Mouse (Mus musculus) liver, embryonic 11.5 days (tissue): ENCODE results near the gene Cuedc2. TPM values are rescaled to one million over a fixed set of nuclear protein-coding genes. Genes with fewer than 3 reads are reported as not detected.

ENCODE experiments used
- ATAC-seq: fragments of 200-750 bp; cut with Nextera tagmentation; replicated peaks from 2 replicates; pipeline ENCODE4 v1.8.0; 2017; ENCODE audit warnings: moderate number of reproducible peaks, mild to moderate bottlenecking, moderate TSS enrichment, moderate library complexity; ENCODE audit not compliant: low FRiP score
- DNase-seq: peaks from one replicate; pipeline ENCODE4 v3.0.0-alpha.2; 2017; ENCODE audit warnings: low spot score
- H3K27ac ChIP-seq: fragments of 300-500 bp; sonication (generic); 2 replicates; pipeline ENCODE4 v1.5.1; 2014; ENCODE audit warnings: mild to moderate bottlenecking, low read depth, low read length, control low read depth
- H3K27me3 ChIP-seq: fragments of 300-500 bp; sonication (generic); replicated peaks from 2 replicates; pipeline ENCODE4 v1.6.1; 2014; ENCODE audit warnings: low read length, mixed read lengths; ENCODE audit not compliant: control insufficient read depth, insufficient read depth
- H3K36me3 ChIP-seq: fragments of 300-500 bp; sonication (generic); 2 replicates; pipeline ENCODE4 v1.6.1; 2014; ENCODE audit warnings: mild to moderate bottlenecking, low read length, moderate library complexity, mixed read lengths; ENCODE audit not compliant: control insufficient read depth, insufficient read depth
- H3K4me1 ChIP-seq: fragments of 300-500 bp; sonication (generic); replicated peaks from 2 replicates; pipeline ENCODE4 v1.6.1; 2014; ENCODE audit warnings: low read length, mixed read lengths; ENCODE audit not compliant: control insufficient read depth, insufficient read depth
- H3K4me2 ChIP-seq: fragments of 300-500 bp; sonication (generic); 2 replicates; pipeline ENCODE4 v1.6.1; 2014; ENCODE audit warnings: mild to moderate bottlenecking, control low read depth, moderate library complexity
- H3K4me3 ChIP-seq: fragments of 300-500 bp; sonication (generic); 2 replicates; pipeline ENCODE4 v1.5.1; 2014; ENCODE audit warnings: low read depth, low read length, control low read depth
- H3K9ac ChIP-seq: fragments of 300-500 bp; sonication (generic); 2 replicates; pipeline ENCODE4 v1.6.1; 2014; ENCODE audit warnings: low read depth, low read length, control low read depth
- H3K9me3 ChIP-seq: fragments of 300-500 bp; sonication (generic); 2 replicates; pipeline ENCODE4 v1.6.1; 2016; ENCODE audit warnings: low read length, inconsistent platforms, mixed read lengths; ENCODE audit not compliant: control insufficient read depth
- WGBS: fragments of 180-500 bp; shearing (Covaris S2); extraction: QIAGEN DNeasy Blood & Tissue Kit; methylation state at CpG from one replicate; pipeline ENCODE4 v1.1.7; 2014; 5-methylcytosine and 5-hydroxymethylcytosine counted together
- polyA plus RNA-seq: library from polyadenylated mRNA; unstranded; fragments of >200 nt; fragmentation: Nextera tagmentation; extraction: Ambion mirVana; gene quantifications from 2 replicates; pipeline ENCODE4 v1.2.1, GENCODE M21; 2014

Cuedc2 gene
- polyA plus RNA-seq, 1 experiment from 2014 or later: 151 TPM

DNA sequence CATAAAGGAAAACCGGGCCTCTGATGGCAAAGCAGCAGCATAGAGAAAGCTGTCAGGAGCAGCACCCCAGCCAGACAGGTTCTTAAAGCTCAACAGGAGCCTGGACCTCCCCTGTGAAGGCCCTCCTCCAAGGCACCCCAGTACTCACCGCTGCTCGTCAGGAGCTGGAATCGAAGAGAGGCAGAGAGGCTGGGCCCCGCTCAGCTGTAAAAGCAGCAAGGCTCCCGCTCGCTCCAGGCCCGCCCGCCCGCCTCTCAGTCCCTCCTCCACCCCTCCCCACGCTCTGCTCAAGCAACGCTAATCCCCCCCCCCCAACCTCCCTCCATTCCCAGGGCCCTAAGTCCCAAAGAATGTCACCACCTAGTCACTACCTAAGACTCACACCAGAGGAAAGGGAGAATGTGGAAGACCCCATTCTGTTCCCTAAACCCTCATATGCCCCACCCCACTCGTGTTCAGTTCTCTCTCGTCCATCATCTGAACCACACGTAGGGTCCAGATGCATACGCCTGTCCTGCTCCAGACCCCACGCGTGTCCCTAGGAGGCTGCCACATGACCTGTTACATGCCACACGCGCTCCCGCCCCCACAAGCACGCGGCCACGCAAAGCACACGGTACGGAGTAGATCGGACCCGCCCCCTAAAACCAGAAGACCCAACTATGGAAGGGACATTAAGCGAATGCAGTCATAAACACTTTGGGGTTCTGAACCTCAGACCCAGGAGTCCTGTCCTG lies 12.3 kb downstream of the Cuedc2 start:
- Histone ChIP-seq H3K27me3 (peaks cover 69% of the 10 kb centered on the region), H3K27ac (no peak overlapping the region), H3K4me3 (no peak overlapping the region; the same call in 1 of the 2 replicates), H3K4me1 (peaks cover 26% of the 10 kb centered on the region), H3K9me3 (no peaks in the 10 kb centered on the region), H3K9ac (no peak overlapping the region), H3K36me3 (peaks cover 4% of the 10 kb centered on the region; the same call in 1 of the 2 replicates), H3K4me2 (peak overlapping the region; percentile 100)
- no peak for DNase-seq
- ATAC-seq: no peak
- 10% methylated on average over 29 of the region's 29 CpGs for WGBS

DNA sequence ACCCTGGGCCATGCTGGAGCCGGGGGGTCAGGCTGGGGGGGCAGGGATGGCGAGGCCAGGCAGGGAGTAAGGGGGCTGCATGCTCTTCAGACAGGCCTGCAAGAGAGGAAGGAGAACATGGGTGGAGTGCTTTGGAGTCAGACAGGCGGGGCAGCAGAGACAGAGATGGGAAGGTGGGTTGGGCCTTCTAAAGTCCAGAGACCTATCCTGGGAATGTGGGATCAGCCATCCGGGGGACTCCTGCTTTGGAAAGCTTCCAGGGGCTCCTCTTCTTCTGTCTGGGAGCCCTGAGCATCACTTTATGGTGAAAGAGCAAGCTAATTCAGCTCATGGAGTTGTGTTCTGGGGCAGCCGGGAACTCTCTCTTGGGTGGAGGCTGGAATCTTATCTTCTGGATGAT lies 13.6 kb downstream of the Cuedc2 start:
- H3K27me3 ChIP-seq: peaks cover 81% of the 10 kb centered on the region
- H3K9me3 ChIP-seq: no peaks in the 10 kb centered on the region
- H3K9ac ChIP-seq: no peak overlapping the region
- peaks cover 26% of the 10 kb centered on the region for H3K4me1 ChIP-seq
- ATAC-seq (no peak), DNase-seq (no peak)
- WGBS: 61% methylated on average over 5 of the region's 5 CpGs
- no peaks in the 10 kb centered on the region for H3K36me3 ChIP-seq
- no peak overlapping the region for H3K27ac ChIP-seq
- H3K4me3 ChIP-seq: no peak overlapping the region
- no peak overlapping the region for H3K4me2 ChIP-seq

DNA sequence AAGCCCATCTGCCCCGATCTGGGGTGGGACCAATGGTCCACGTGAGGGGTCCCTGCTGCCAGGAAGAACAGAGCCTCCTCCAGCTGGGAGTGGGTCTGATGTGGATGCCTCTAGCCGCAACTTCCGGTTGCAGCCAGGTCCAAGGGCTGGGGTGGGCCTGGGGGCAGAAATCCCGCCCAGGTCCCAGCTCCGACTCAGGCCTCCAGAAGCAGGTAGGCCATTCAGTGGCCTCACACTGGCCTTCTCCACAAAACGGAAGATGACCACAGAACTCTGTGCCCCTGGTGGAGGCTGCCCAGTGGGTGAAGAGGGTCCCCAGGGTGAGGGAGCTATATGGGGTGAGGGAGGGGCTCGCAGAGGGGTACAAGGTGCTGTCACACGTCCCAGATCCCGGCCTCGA lies 14.1 kb downstream of the Cuedc2 start:
- peaks cover 24% of the 10 kb centered on the region for H3K4me1 ChIP-seq
- no peak overlapping the region for H3K4me3 ChIP-seq
- H3K36me3 ChIP-seq: no peaks in the 10 kb centered on the region
- H3K9ac ChIP-seq: no peak overlapping the region
- no peaks in the 10 kb centered on the region for H3K9me3 ChIP-seq
- no peak for ATAC-seq
- no peak overlapping the region for H3K4me2 ChIP-seq
- DNase-seq: no peak
- WGBS: 61% methylated on average over 11 of the region's 11 CpGs
- H3K27ac ChIP-seq: no peak overlapping the region
- H3K27me3 ChIP-seq: peaks cover 86% of the 10 kb centered on the region

DNA sequence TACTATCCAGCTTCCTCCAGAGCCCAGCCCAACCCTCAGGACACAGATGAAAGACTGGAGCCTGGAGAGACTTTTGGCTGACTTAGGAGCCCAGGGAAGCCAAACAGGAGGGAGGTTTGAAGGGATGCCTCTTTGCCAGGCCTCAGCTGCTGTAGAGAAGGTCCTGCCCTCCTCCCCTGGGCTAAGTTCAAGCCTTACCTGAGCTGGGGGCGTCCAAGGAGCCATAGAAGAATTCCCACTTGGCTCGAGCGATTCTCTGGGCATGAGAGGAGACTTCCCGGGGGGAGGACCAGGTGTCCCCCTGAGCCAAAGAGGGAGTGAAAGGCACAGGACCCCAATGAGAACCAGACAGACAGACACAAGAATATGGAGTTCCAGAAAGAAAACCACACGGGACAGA lies 14.8 kb downstream of the Cuedc2 start:
- Histone ChIP-seq H3K27ac (no peak overlapping the region), H3K27me3 (peaks cover 89% of the 10 kb centered on the region), H3K9me3 (no peaks in the 10 kb centered on the region), H3K4me2 (no peak overlapping the region), H3K9ac (no peak overlapping the region), H3K36me3 (no peaks in the 10 kb centered on the region), H3K4me3 (no peak overlapping the region), H3K4me1 (peaks cover 20% of the 10 kb centered on the region)
- WGBS: 69% methylated on average over 5 of the region's 5 CpGs
- DNase-seq: no peak
- ATAC-seq: no peak

DNA sequence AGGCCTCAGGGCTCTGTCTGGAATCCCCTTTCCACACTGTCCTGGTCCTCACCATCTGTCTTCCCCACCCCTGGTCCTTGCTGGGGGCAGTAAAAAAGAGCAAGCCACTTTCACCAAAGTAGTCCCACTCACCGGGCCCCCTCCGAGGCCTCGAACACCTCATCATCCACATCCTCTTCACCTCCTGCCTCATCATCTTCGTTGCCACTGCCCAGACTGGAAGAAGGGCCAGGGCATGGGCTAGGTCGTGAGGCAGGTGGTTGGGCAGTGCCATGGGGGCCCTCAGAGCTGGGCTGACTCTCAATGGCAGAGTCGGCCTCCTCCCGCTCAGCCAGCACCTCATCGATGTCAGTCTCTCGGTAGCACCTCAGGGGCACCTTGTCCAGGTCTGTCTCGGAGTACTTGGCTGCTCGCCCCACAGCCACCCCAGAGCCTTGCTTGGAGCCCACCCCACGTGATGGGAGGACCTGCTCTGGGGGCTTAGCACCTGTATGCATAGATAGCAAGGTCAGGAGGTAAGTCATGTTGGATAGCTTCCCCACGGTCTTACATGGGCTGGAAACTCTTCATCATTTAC lies 15.4 kb downstream of the Cuedc2 start:
- Histone ChIP-seq H3K27me3 (peaks cover 96% of the 10 kb centered on the region), H3K9me3 (no peaks in the 10 kb centered on the region), H3K4me2 (no peak overlapping the region), H3K27ac (no peak overlapping the region), H3K4me3 (no peak overlapping the region), H3K4me1 (peaks cover 22% of the 10 kb centered on the region), H3K9ac (no peak overlapping the region), H3K36me3 (no peaks in the 10 kb centered on the region)
- 70% methylated on average over 13 of the region's 13 CpGs for WGBS
- no peak for ATAC-seq
- DNase-seq: no peak

DNA sequence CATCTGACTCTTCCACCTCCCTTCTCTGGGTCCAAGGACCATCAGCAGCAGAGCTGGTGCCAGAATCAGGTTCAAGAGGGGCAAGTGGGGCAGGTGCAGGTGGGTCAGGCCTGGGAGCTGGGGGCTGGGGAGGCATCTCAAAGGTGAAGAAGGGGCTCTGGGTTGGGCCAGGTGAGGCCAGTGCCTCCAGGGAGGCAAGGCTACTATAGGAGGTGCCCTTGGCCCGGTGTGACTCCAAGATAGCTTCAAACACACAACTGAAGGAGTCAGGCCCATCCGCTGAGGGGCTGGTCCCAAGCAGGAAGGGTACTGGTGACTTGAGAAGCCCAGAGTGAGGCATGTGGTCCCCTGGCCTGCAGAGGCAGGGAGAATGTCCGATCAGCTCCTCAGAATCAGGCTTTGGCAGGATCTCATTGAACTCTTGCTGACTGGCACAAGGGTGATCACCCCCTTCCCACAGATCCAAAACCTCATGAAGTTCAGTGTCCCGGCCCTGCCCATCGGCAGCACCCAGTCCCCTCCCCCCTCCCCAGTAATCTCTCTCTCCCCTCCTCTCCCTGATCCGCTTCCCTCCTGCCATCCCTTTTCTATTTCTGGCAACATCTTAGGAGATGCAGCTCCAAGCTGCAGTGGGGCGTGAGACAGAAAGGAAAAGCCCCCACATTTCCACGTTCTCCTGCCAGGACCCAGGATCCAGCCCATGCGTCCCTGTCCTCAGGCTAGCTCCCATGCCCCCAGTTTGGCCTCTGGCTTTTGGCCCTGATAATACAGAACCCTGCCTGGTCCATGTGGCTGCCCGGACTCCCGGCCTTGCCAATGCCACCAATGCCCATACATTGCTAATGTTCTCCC lies 16.1 kb downstream of the Cuedc2 start:
- ATAC-seq: no peak
- H3K4me1 ChIP-seq: peaks cover 24% of the 10 kb centered on the region
- H3K27ac ChIP-seq: no peak overlapping the region
- no peak overlapping the region for H3K4me2 ChIP-seq
- DNase-seq: no peak
- H3K36me3 ChIP-seq: no peaks in the 10 kb centered on the region
- WGBS: 56% methylated on average over 11 of the region's 11 CpGs
- H3K9ac ChIP-seq: no peak overlapping the region
- no peaks in the 10 kb centered on the region for H3K9me3 ChIP-seq
- no peak overlapping the region for H3K4me3 ChIP-seq
- H3K27me3 ChIP-seq: peaks cover 100% of the 10 kb centered on the region

DNA sequence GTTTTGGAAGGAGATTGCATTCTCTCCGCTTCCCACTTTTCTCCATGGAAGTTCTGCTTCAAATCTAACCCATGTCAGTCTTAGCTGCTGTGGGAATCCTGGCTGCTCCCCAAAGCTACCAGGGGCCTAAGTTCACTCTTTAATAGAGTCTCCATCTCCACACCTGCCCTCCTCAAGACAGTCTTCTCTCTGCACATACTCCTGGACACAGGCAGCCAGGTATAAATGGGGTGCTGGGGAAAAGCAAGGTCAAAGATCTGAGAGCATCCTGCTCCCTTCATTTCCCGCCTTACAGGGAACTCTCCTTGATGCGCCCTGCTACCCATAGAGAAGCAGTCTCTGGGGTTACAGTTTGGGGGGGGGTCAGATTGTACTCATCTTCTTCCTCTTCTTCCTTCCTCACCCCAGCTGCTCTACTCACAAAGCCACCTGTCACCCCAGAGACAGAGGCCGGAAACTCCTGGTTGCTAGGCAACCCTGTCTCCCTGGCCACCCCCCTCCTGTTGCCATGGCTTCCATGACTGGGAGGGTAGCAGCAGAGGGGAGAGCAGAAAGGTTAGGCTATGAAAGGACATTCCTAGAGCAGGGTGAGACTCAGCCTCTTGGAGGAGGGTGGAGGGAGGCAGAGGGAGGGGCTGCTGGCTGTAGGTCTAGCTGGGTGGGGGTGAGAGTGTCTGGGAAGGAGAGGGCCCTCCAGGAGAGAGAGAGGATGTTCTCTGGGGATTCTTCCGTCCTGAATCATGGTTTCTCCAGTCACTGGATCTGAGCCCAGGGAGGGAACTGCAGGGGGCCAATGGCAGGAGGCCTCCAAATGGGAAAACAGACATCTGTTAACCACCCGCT lies 17.2 kb downstream of the Cuedc2 start:
- peaks cover 24% of the 10 kb centered on the region for H3K4me1 ChIP-seq
- no peak for DNase-seq
- 29% methylated on average over 6 of the region's 6 CpGs for WGBS

DNA sequence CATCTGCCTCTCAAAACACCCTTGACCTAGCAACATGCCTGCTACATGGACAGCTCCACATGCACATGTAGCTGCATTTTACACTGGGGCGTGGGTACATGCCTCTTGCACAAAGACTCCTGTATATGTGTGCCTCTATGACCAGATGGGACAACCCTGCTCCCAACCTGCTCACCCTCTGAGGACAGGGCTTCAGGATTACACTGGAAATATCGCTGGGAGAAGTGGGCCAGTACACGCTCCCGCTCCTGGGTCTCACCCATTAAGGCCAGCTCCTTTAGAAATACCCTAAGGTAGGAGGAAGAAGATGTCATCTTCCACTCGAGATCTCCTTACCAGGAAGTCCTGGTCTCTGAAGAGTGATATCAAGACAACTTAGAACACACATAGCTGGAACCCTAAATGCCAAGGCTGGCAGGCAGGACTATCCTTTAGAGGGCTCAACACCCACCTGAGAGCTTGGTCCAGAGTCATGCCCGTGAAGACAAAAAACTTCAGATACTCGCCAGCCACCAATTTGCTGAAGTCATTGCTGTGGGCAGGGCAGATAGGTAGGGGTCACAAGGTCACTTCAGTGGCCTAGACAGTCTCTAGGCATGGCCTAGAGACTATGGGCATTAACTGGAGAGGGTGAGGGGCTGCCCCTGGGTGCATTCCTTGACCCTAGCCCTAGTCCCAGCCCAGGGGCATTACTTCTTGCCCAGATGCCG lies 18.3 kb downstream of the Cuedc2 start:
- H3K4me2 ChIP-seq: no peak overlapping the region
- no peaks in the 10 kb centered on the region for H3K36me3 ChIP-seq
- peaks cover 31% of the 10 kb centered on the region for H3K4me1 ChIP-seq
- no peak overlapping the region; the same call in 1 of the 2 replicates for H3K27ac ChIP-seq
- H3K4me3 ChIP-seq: no peak overlapping the region
- H3K9ac ChIP-seq: no peak overlapping the region
- ATAC-seq (no peak), DNase-seq (no peak)
- no peaks in the 10 kb centered on the region for H3K9me3 ChIP-seq
- WGBS: 71% methylated on average over 8 of the region's 8 CpGs
- peaks cover 100% of the 10 kb centered on the region for H3K27me3 ChIP-seq

More for the DNA sequence above, 17.2 kb downstream of the Cuedc2 start:
- H3K27me3 ChIP-seq: peaks cover 100% of the 10 kb centered on the region
- H3K9ac ChIP-seq: no peak overlapping the region
- H3K4me2 ChIP-seq: no peak overlapping the region
- H3K4me3 ChIP-seq: no peak overlapping the region
- no peak for ATAC-seq
- H3K9me3 ChIP-seq: no peaks in the 10 kb centered on the region
- H3K27ac ChIP-seq: no peak overlapping the region
- H3K36me3 ChIP-seq: no peaks in the 10 kb centered on the region
